Mouse (Mus musculus) heart, embryonic 16.5 days (tissue): ENCODE measurements around the gene Rab36. TPM values are rescaled to one million over a fixed set of nuclear protein-coding genes. Genes with fewer than 3 reads are reported as not detected.

ENCODE experiments used
- ATAC-seq: fragments of 200-750 bp; cut with Nextera tagmentation; replicated peaks from 2 replicates; pipeline ENCODE4 v1.8.0; 2017; ENCODE audit warnings: moderate number of reproducible peaks; ENCODE audit not compliant: insufficient read depth, low FRiP score; ENCODE audit errors: extremely low read depth
- H3K27ac ChIP-seq: fragments of 300-500 bp; sonication (generic); 2 replicates; pipeline ENCODE4 v1.5.1; 2014; ENCODE audit warnings: mild to moderate bottlenecking, low read length, control low read depth, moderate library complexity
- H3K27me3 ChIP-seq: fragments of 300-500 bp; sonication (generic); 2 replicates; pipeline ENCODE4 v1.6.1; 2014; ENCODE audit warnings: low read length, mixed read lengths; ENCODE audit not compliant: control insufficient read depth, insufficient read depth
- H3K36me3 ChIP-seq: fragments of 300-500 bp; sonication (generic); 2 replicates; pipeline ENCODE4 v1.6.1; 2014; ENCODE audit not compliant: control insufficient read depth, insufficient read depth
- H3K4me1 ChIP-seq: fragments of 300-500 bp; sonication (generic); 2 replicates; pipeline ENCODE4 v1.6.1; 2014; ENCODE audit warnings: low read length, mixed read lengths; ENCODE audit not compliant: control insufficient read depth, insufficient read depth
- H3K4me2 ChIP-seq: fragments of 300-500 bp; sonication (generic); 2 replicates; pipeline ENCODE4 v1.6.1; 2014; ENCODE audit warnings: low read depth, mild to moderate bottlenecking, control low read depth, low read length
- H3K4me3 ChIP-seq: fragments of 300-500 bp; sonication (generic); 2 replicates; pipeline ENCODE4 v1.5.1; 2014; ENCODE audit warnings: mild to moderate bottlenecking, control low read depth, low read length
- H3K9ac ChIP-seq: fragments of 300-500 bp; sonication (generic); 2 replicates; pipeline ENCODE4 v1.6.1; 2014; ENCODE audit warnings: low read length, control low read depth
- H3K9me3 ChIP-seq: fragments of 300-500 bp; sonication (generic); replicated peaks from 2 replicates; pipeline ENCODE4 v1.6.1; 2016; ENCODE audit warnings: low read length; ENCODE audit not compliant: control insufficient read depth
- WGBS: fragments of 180-500 bp; shearing (Covaris S2); extraction: QIAGEN DNeasy Blood & Tissue Kit; methylation state at CpG from one replicate; pipeline ENCODE4 v1.1.7; 2014; 5-methylcytosine and 5-hydroxymethylcytosine counted together
- polyA plus RNA-seq: library from polyadenylated mRNA; unstranded; fragments of >200 nt; fragmentation: Nextera tagmentation; extraction: Ambion mirVana; gene quantifications from 2 replicates; pipeline ENCODE4 v1.2.1, GENCODE M21; 2015

The Rab36 gene
- polyA plus RNA-seq: 1.7 and 3.1 TPM in 2 replicates

- Histone ChIP-seq H3K4me3 (peak within 1 kb of the TSS; percentile 50), H3K27ac (no peak within 1 kb of the TSS), H3K9me3 (no peaks in the 10 kb centered on the region), H3K4me1 (peaks cover 2% of the 10 kb centered on the region), H3K27me3 (no peaks in the 10 kb centered on the region), H3K36me3 (no peaks in the 10 kb centered on the region), H3K9ac (peak within 1 kb of the TSS; percentile 67), H3K4me2 (peak within 1 kb of the TSS; percentile 65)
- peak; percentile 93 for ATAC-seq
- 1% methylated on average over 36 of the region's 36 CpGs for WGBS
These were observed at the start of gene Rab36 for GRCm38 (mm10) chr10:75036883-75037379. Rab36 (plus strand) TSS chr10:75037058.

DNA sequence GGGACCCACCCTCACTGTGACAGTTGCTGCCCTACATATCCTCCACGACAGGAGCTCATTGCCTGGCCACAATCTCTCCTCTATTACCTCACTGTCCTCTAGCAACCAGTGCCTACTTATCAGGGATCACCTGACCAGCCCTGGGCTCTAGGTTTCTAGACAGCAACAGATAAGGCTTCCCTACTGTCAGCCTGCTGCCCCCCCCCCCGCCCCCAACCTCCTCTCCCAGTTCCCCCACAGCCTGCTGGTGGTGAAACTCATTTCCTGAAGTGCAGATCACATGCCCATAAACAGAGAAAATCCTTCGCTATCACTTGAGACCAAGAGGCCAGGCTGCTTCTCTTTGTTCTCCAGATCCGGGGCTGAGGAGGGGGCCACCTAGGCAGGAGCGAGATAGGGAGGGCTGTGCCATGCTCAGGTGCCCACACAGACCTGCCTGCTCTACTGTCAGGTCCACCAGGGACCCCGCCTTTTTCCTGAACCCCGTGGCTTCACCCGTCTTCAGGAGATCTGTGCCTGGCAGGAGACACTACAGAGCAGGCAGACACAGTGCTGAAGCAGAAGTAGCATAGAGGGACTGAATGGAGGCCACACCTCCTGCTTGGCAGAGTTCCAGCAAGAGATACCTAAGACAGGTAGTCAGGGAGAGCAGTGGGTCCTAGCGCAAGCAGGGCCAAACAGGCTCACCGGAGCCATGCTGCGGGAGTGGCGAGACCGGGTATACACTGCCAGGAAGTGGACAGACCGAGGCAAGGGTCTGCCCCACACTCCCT, 49.0 kb upstream of the Rab36 start:
- Histone ChIP-seq H3K27me3 (peaks cover 13% of the 10 kb centered on the region), H3K27ac (no peak overlapping the region), H3K9ac (no peak overlapping the region), H3K9me3 (no peaks in the 10 kb centered on the region), H3K4me2 (peak overlapping the region; percentile 18; the same call in 1 of the 2 replicates), H3K4me3 (no peak overlapping the region), H3K4me1 (peaks cover 7% of the 10 kb centered on the region), H3K36me3 (no peaks in the 10 kb centered on the region)
- ATAC-seq: no peak
- 45% methylated on average over 14 of the region's 14 CpGs for WGBS

DNA sequence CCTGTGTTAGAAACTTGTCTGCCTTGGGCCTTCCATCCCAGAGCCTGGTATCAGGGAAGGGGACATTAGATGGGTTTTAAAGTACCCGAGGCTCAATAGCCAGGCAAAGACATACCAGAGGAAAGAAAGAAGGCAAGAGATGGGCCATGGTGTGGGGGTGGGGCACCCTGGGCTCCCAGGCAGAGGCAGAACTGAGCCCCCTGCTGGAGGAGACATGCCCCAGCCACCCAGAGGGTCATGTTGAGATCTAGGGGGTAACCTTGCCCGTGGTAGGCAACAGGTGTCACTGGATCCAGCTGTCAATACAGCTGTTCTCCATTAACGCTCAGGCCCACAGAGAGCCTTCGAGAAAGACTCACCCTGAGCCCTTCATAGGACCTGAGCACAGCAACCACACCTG, 47.0 kb upstream of the Rab36 start:
- H3K9ac ChIP-seq: no peak overlapping the region
- H3K9me3 ChIP-seq: no peaks in the 10 kb centered on the region
- no peak overlapping the region for H3K27ac ChIP-seq
- ATAC-seq: no peak
- H3K27me3 ChIP-seq: peaks cover 23% of the 10 kb centered on the region
- H3K4me1 ChIP-seq: peaks cover 11% of the 10 kb centered on the region
- H3K4me2 ChIP-seq: no peak overlapping the region
- H3K4me3 ChIP-seq: no peak overlapping the region
- H3K36me3 ChIP-seq: no peaks in the 10 kb centered on the region
- 78% methylated on average over 4 of the region's 4 CpGs for WGBS

DNA sequence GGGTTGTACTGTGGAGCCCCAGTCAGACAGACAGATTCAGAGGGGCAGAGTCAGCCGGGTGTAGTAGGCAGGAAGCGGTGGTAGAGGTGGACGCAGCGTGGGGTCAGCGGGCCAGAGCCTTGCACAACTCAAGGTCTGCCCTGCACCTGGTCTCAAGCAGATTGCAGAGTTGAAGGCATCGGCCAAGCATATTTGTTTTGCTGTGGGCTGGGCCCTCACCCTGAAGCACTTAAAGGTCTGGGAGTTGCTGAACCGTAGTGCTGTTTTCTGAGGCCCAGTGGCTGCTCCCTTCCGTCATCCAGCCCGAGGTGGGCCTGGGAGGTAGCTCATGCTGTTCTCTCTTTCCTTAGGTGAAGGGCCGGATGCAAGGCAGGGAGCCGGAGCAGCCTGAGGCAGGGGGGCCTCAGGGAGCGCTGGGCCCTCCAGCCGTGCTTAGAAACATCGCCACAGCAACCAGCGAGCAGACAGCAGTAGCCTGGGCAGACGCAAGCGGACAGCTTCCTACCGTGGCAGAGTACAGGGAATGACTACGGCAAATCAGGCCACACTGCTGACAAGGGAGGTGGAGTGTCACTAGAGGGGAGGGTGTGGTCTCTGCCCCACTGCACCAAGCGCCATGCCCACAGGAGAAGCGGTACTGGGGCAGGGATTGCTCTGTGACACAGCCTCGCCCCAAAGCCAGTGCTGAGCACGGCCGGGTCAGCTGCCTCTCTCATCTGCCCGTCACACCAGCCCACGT, 46.1 kb upstream of the Rab36 start:
- Histone ChIP-seq H3K4me3 (peak overlapping the region; percentile 3; the same call in 1 of the 2 replicates), H3K27me3 (peaks cover 23% of the 10 kb centered on the region), H3K36me3 (no peaks in the 10 kb centered on the region), H3K4me2 (peak overlapping the region; percentile 44), H3K4me1 (peaks cover 16% of the 10 kb centered on the region), H3K9ac (no peak overlapping the region), H3K9me3 (no peaks in the 10 kb centered on the region), H3K27ac (no peak overlapping the region)
- 49% methylated on average over 26 of the region's 26 CpGs for WGBS
- ATAC-seq: no peak

DNA sequence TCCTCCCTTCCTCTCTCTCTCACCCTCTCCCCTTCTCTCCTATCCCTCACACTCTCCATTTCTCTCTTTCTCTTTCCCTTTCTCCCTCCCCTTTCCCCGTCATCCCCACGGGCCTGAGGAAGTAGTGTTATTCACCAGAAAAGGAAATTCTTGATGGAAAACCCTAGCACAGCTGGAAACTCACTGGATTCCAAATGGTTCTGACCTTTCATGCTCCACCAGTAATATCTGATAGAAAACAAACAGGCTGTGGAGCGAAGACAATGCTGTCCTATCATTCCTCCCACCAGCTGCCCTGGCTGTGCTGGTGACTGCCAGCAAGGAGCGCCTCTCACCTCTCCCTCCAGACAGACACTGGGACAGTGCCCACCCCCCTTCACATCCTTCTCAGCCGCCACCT, 42.0 kb upstream of the Rab36 start:
- Histone ChIP-seq H3K4me3 (no peak overlapping the region), H3K9me3 (no peaks in the 10 kb centered on the region), H3K27ac (no peak overlapping the region), H3K27me3 (peaks cover 24% of the 10 kb centered on the region), H3K9ac (no peak overlapping the region), H3K4me2 (peak overlapping the region; percentile 60), H3K36me3 (no peaks in the 10 kb centered on the region), H3K4me1 (peaks cover 12% of the 10 kb centered on the region)
- 0 out of 2 replicates have a peak, but pooled peaks have one; percentile 45 for ATAC-seq
- 21% methylated on average over 5 of the region's 5 CpGs for WGBS

GRCm38 (mm10) chr10:74995377-74995776, 41.5 kb upstream of the Rab36 start:
- H3K9me3 ChIP-seq: no peaks in the 10 kb centered on the region
- H3K36me3 ChIP-seq: no peaks in the 10 kb centered on the region
- WGBS: 5% methylated on average over 17 of the region's 17 CpGs
- H3K9ac ChIP-seq: no peak overlapping the region
- peak overlapping the region; percentile 60 for H3K4me2 ChIP-seq
- H3K4me3 ChIP-seq: peak overlapping the region; percentile 20
- peaks cover 12% of the 10 kb centered on the region for H3K4me1 ChIP-seq
- no peak for ATAC-seq
- H3K27ac ChIP-seq: no peak overlapping the region
- H3K27me3 ChIP-seq: peaks cover 23% of the 10 kb centered on the region

GRCm38 (mm10) chr10:75001391-75001790, 35.5 kb upstream of the Rab36 start:
- H3K9me3 ChIP-seq: no peaks in the 10 kb centered on the region
- 84% methylated on average over 8 of the region's 8 CpGs for WGBS
- no peak overlapping the region for H3K27ac ChIP-seq
- peaks cover 3% of the 10 kb centered on the region; the same call in 1 of the 2 replicates for H3K27me3 ChIP-seq
- no peaks in the 10 kb centered on the region for H3K36me3 ChIP-seq
- H3K4me3 ChIP-seq: no peak overlapping the region
- no peaks in the 10 kb centered on the region for H3K4me1 ChIP-seq
- H3K4me2 ChIP-seq: no peak overlapping the region
- no peak for ATAC-seq
- H3K9ac ChIP-seq: no peak overlapping the region

- H3K4me1 ChIP-seq: no peaks in the 10 kb centered on the region
- 37% methylated on average over 3 of the region's 3 CpGs for whole genome bisulfite sequencing
- no peak overlapping the region for H3K27ac ChIP-seq
- H3K4me2 ChIP-seq: no peak overlapping the region
- no peak overlapping the region for H3K9ac ChIP-seq
- H3K36me3 ChIP-seq: no peaks in the 10 kb centered on the region
- no peak for ATAC-seq
- no peak overlapping the region for H3K4me3 ChIP-seq
- H3K27me3 ChIP-seq: 0 out of 2 replicates have a peak, but pooled peaks cover 2% of the 10 kb centered on the region
- no peaks in the 10 kb centered on the region for H3K9me3 ChIP-seq
These were observed 32.8 kb upstream of the Rab36 start for GRCm38 (mm10) chr10:75004067-75004466.
